18 mouse cellular contexts compared by ENCODE assay signal in genomic region chr13:89428272-89429071, GRCm38 (mm10).
DNase-seq lines count a peak whose midpoint lies in the region; ATAC-seq lines count a peak whose summit lies in the region.
"Had no signal": no experiment of that assay in that cellular context is flagged by ENCODE, and none has a peak within 500 bp of the region (broad histone marks: within the 10 kb centered on the region; RNA-seq: fewer than 3 reads in every experiment).

No protein-coding gene starts in this region.

- no peak overlapping the region for H3K4me3 ChIP-seq in forebrain, embryonic 10.5 days
- H3K4me3 ChIP-seq in forebrain, embryonic 16.5 days (replicated peaks; ENCODE audit: low read length): no peak overlapping the region
- no peak overlapping the region for H3K4me3 ChIP-seq in forebrain, embryonic 15.5 days
- H3K4me3 ChIP-seq in midbrain, embryonic 13.5 days (replicated peaks): no peak overlapping the region
- H3K4me3 ChIP-seq: liver, embryonic 12.5 days; neural tube, embryonic 13.5 days had no signal

- DNase-seq in forebrain, embryonic 10.5 days (ENCODE audit: extremely low spot score, low spot score): peak; percentile 23
- peak; percentile 23 to 30 for DNase-seq in thymus, postnatal 36 days
- DNase-seq in heart, postnatal 4 days: no peak
- DNase-seq in ovary, postnatal 36 days (ENCODE audit: low spot score): no peak
- DNase-seq in left cerebral cortex, adult 8-10 months (ENCODE audit: low spot score in 2 of 2): no peak
- DNase-seq: adrenal gland, postnatal 10 days; cerebellum, adult 11 months; kidney, adult 2 months; layer of hippocampus, adult 9-11 months; right cerebral cortex, postnatal 4 days had no signal

- no peaks in the 10 kb centered on the region for H3K9me3 ChIP-seq in forebrain, embryonic 10.5 days
- H3K9me3 ChIP-seq in forebrain, embryonic 16.5 days (ENCODE audit: control insufficient read depth, low read length): no peaks in the 10 kb centered on the region
- H3K9me3 ChIP-seq in forebrain, embryonic 15.5 days: no peaks in the 10 kb centered on the region
- H3K9me3 ChIP-seq in midbrain, embryonic 13.5 days: no peaks in the 10 kb centered on the region; the same call in 1 of the 2 replicates
- H3K9me3 ChIP-seq: liver, embryonic 12.5 days; neural tube, embryonic 13.5 days had no signal

- no peak for ATAC-seq in forebrain, embryonic 16.5 days
- ATAC-seq in forebrain, embryonic 15.5 days (replicated peaks): peak; percentile 53; the same call in 1 of the 2 replicates
- peak; percentile 63; the same call in 1 of the 2 replicates for ATAC-seq in midbrain, embryonic 13.5 days
- ATAC-seq: liver, embryonic 12.5 days; Patski had no signal

- H3K4me1 ChIP-seq in forebrain, embryonic 10.5 days: peaks cover 32% of the 10 kb centered on the region
- H3K4me1 ChIP-seq in forebrain, embryonic 16.5 days (replicated peaks; ENCODE audit: control insufficient read depth, insufficient read depth, low read length): no peaks in the 10 kb centered on the region
- no peaks in the 10 kb centered on the region for H3K4me1 ChIP-seq in forebrain, embryonic 15.5 days
- H3K4me1 ChIP-seq in midbrain, embryonic 13.5 days (replicated peaks): peaks cover 9% of the 10 kb centered on the region
- H3K4me1 ChIP-seq: liver, embryonic 12.5 days; neural tube, embryonic 13.5 days had no signal

- WGBS in forebrain, embryonic 10.5 days: 25% methylated on average over 12 of the region's 12 CpGs
- WGBS in forebrain, embryonic 16.5 days: 13% methylated on average over 12 of the region's 12 CpGs
- WGBS in forebrain, embryonic 15.5 days: 10% methylated on average over 12 of the region's 12 CpGs
- 18% methylated on average over 12 of the region's 12 CpGs for WGBS in midbrain, embryonic 13.5 days

- H3K27ac ChIP-seq in forebrain, embryonic 10.5 days: peak overlapping the region; percentile 12; the same call in 1 of the 2 replicates
- H3K27ac ChIP-seq in forebrain, embryonic 16.5 days (ENCODE audit: low read length): no peak overlapping the region
- no peak overlapping the region for H3K27ac ChIP-seq in forebrain, embryonic 15.5 days (replicated peaks)
- no peak overlapping the region for H3K27ac ChIP-seq in midbrain, embryonic 13.5 days
- H3K27ac ChIP-seq: liver, embryonic 12.5 days; macrophage; neural tube, embryonic 13.5 days; stomach, postnatal 0 days had no signal

- H3K27me3 ChIP-seq in forebrain, embryonic 10.5 days (ENCODE audit: poor library complexity, severe bottlenecking): no peaks in the 10 kb centered on the region
- H3K27me3 ChIP-seq in forebrain, embryonic 16.5 days (replicated peaks; ENCODE audit: control insufficient read depth, insufficient read depth, low read length): no peaks in the 10 kb centered on the region
- no peaks in the 10 kb centered on the region for H3K27me3 ChIP-seq in forebrain, embryonic 15.5 days
- no peaks in the 10 kb centered on the region for H3K27me3 ChIP-seq in midbrain, embryonic 13.5 days
- H3K27me3 ChIP-seq: liver, embryonic 12.5 days; neural tube, embryonic 13.5 days; Patski had no signal

- no peak overlapping the region for H3K4me2 ChIP-seq in forebrain, embryonic 16.5 days (ENCODE audit: low read length)
- no peak overlapping the region for H3K4me2 ChIP-seq in forebrain, embryonic 15.5 days (replicated peaks)
- H3K4me2 ChIP-seq in midbrain, embryonic 13.5 days (replicated peaks): peak overlapping the region; percentile 12; the same call in 1 of the 2 replicates
- H3K4me2 ChIP-seq: liver, embryonic 12.5 days; neural tube, embryonic 13.5 days had no signal

- no peak overlapping the region for H3K9ac ChIP-seq in forebrain, embryonic 16.5 days (replicated peaks; ENCODE audit: low read depth, low read length)
- H3K9ac ChIP-seq in forebrain, embryonic 15.5 days (replicated peaks): no peak overlapping the region
- H3K9ac ChIP-seq in midbrain, embryonic 13.5 days (replicated peaks): no peak overlapping the region
- H3K9ac ChIP-seq: liver, embryonic 12.5 days; neural tube, embryonic 13.5 days had no signal

- H3K36me3 ChIP-seq in forebrain, embryonic 10.5 days (replicated peaks): no peaks in the 10 kb centered on the region
- no peaks in the 10 kb centered on the region for H3K36me3 ChIP-seq in forebrain, embryonic 16.5 days (ENCODE audit: control insufficient read depth, insufficient read depth)
- H3K36me3 ChIP-seq in forebrain, embryonic 15.5 days: no peaks in the 10 kb centered on the region
- H3K36me3 ChIP-seq in midbrain, embryonic 13.5 days: no peaks in the 10 kb centered on the region
- H3K36me3 ChIP-seq: liver, embryonic 12.5 days; neural tube, embryonic 13.5 days had no signal

Comparison
In these comparisons a context has a peak if more than half of its experiments do, and no peak if none do; other contexts are left out.
1. DNase-seq: peak in forebrain, embryonic 10.5 days (single experiment) and thymus, postnatal 36 days (2 of 2); none in heart, postnatal 4 days (single experiment), ovary, postnatal 36 days (single experiment) and left cerebral cortex, adult 8-10 months (0 of 2).